Mouse (Mus musculus): ENCODE results near the gene Mpp3. TPM values are rescaled to one million over a fixed set of nuclear protein-coding genes. Genes with fewer than 3 reads are reported as not detected.

The Mpp3 gene
- polyA plus RNA-seq, 1 experiment from 2014 or later = 62.9 TPM

- no peak overlapping the region for H3K4me3 ChIP-seq
- H3K36me3 ChIP-seq (replicated peaks) = no peaks in the 10 kb centered on the region
- no peak overlapping the region for H3K27ac ChIP-seq
- H3K9ac ChIP-seq = no peak overlapping the region
- no peaks in the 10 kb centered on the region for H3K9me3 ChIP-seq
- WGBS = 81% methylated on average over 7 of the region's 7 CpGs
- H3K4me2 ChIP-seq = no peak overlapping the region
- peaks cover 8% of the 10 kb centered on the region; the same call in 1 of the 2 replicates for H3K4me1 ChIP-seq
- ATAC-seq (replicated peaks) = no peak
- no peaks in the 10 kb centered on the region for H3K27me3 ChIP-seq (replicated peaks)
Observed at GRCm38 (mm10) chr11:102036336-102036735, 8.1 kb upstream of the Mpp3 start.

GRCm38 (mm10) chr11:102035456-102035960 is 7.2 kb upstream of the Mpp3 start:
- Histone ChIP-seq H3K36me3 (replicated peaks) (no peaks in the 10 kb centered on the region), H3K9me3 (no peaks in the 10 kb centered on the region), H3K9ac (no peak overlapping the region), H3K4me2 (no peak overlapping the region), H3K27ac (no peak overlapping the region), H3K4me3 (no peak overlapping the region), H3K27me3 (replicated peaks) (no peaks in the 10 kb centered on the region), H3K4me1 (peaks cover 8% of the 10 kb centered on the region; the same call in 1 of the 2 replicates)
- WGBS = 68% methylated on average over 5 of the region's 5 CpGs
- no peak for ATAC-seq (replicated peaks)

DNA sequence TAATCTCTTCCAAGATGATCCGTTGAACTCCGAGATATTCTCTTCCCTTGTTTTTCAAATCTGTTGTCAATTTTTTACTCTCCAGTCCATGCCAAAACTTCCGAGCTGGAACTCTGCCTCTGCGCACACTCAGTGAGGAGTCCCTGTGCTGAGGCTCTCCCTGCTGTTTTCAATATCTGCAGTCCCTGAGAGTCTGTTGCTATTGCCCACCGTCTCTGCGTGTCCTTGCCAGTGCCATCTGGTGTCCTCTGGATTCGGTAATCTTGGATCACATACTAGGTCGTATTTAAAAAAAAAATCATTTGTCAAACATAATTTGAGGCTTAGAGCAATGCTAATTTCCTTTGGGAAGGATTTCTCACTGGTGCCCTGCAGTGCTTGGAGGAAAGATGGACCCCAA is 6.6 kb upstream of the Mpp3 start:
- WGBS = 55% methylated on average over 8 of the region's 8 CpGs

DNA sequence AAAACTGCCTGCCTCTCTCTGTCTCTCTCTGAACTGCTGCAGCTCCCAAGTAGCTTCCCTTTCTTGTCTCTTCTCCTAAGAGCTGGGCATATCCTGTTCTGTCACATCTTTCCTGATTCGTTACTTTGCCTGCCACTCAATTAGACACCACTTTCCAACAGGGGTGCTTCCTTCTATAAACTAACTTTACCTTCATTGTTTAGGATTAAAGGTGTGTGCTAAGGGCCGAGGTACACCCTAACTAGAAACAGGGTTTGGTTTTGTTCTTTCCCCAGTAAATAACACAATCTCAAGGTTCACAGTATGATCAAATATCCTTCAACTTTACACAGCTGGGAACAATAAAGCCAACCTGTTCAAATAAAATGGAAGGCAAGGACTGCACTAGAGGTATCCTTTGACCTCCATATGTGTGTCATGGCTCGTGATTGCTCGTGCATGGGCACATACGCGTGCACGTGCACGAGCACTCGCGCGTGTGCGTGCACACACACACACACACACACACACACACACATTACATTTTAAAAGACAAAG is 4.9 kb upstream of the Mpp3 start:
- H3K4me2 ChIP-seq = no peak overlapping the region
- peaks cover 3% of the 10 kb centered on the region for H3K4me1 ChIP-seq
- no peak overlapping the region for H3K4me3 ChIP-seq
- no peaks in the 10 kb centered on the region for H3K36me3 ChIP-seq (replicated peaks)
- no peaks in the 10 kb centered on the region for H3K27me3 ChIP-seq (replicated peaks)
- no peak overlapping the region for H3K27ac ChIP-seq
- ATAC-seq (replicated peaks) = no peak
- H3K9me3 ChIP-seq = no peaks in the 10 kb centered on the region
- H3K9ac ChIP-seq = no peak overlapping the region
- WGBS = 93% methylated on average over 12 of the region's 12 CpGs

More for the DNA sequence above, 6.6 kb upstream of the Mpp3 start:
- Histone ChIP-seq H3K4me1 (0 out of 2 replicates have a peak, but pooled peaks cover 4% of the 10 kb centered on the region), H3K36me3 (replicated peaks) (no peaks in the 10 kb centered on the region), H3K27ac (no peak overlapping the region), H3K4me2 (no peak overlapping the region), H3K9ac (no peak overlapping the region), H3K4me3 (no peak overlapping the region), H3K27me3 (replicated peaks) (no peaks in the 10 kb centered on the region), H3K9me3 (no peaks in the 10 kb centered on the region)
- no peak for ATAC-seq (replicated peaks)

DNA sequence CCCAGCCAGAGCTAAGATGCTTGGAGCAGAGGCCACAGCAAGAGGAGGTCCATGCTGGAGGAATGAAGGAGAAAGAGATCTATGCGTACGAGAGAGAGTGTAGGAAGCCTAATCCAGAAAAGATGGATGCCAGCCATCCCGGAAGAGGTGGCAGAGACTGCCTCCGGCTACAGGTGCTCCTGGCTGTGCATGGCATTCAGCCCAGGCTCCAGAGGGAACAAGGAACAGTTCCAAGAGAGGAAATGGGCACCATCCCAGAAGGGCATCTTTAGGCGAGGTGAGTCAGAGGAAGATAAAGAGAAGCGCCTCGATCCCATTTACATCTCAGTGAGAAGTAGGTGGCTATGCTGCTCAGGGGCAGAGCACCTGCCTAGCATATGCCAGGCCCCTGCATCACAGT is 2.9 kb upstream of the Mpp3 start:
- Histone ChIP-seq H3K4me1 (peaks cover 12% of the 10 kb centered on the region), H3K27me3 (replicated peaks) (no peaks in the 10 kb centered on the region), H3K4me2 (no peak overlapping the region), H3K9ac (no peak overlapping the region), H3K27ac (no peak overlapping the region), H3K9me3 (no peaks in the 10 kb centered on the region), H3K4me3 (no peak overlapping the region), H3K36me3 (replicated peaks) (no peaks in the 10 kb centered on the region)
- ATAC-seq (replicated peaks) = no peak
- 73% methylated on average over 7 of the region's 7 CpGs for WGBS

DNA sequence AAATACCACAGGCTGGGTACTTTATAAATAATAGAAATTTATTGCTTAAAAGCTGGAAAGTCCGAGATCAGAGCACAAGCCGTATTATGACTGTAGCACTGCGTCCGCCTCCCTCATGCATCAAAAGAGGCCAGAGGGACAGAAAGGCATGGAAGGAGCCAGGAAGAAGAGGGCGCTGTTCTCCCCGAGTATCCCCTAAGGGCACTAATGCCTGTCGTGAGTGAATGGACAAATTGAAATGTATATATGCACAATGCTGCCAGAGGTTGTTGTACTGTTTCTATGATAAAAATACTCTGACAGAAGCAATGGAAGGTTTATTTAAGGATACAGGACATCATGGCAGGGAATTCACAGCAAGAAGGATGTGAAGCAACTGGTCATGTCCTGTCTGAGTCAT is 1.7 kb upstream of the Mpp3 start:
- Histone ChIP-seq H3K27ac (no peak overlapping the region), H3K4me2 (no peak overlapping the region), H3K4me3 (no peak overlapping the region), H3K36me3 (replicated peaks) (no peaks in the 10 kb centered on the region), H3K4me1 (peaks cover 23% of the 10 kb centered on the region), H3K27me3 (replicated peaks) (no peaks in the 10 kb centered on the region), H3K9me3 (no peaks in the 10 kb centered on the region), H3K9ac (no peak overlapping the region)
- WGBS = 23% methylated on average over 7 of the region's 7 CpGs
- ATAC-seq (replicated peaks) = no peak

DNA sequence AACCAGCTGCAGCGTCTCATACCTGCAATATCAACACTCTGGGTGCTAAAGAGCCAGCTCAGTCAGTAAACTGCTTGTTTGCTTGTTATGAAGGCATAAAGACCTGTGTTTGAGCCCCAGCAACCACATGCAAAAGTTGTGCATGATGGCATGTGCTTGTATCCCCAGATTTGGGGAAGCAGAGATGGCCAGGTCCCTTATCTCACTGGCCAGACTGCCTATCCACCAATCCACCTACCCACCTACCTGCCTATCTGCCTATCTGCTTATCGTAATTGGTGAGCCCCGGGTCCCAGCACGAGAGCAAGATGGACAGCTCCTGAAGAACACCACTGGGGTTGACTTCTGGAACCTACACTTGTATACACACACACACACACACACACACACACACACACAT is 1.0 kb upstream of the Mpp3 start:
- no peaks in the 10 kb centered on the region for H3K9me3 ChIP-seq
- H3K4me2 ChIP-seq = no peak overlapping the region
- no peaks in the 10 kb centered on the region for H3K27me3 ChIP-seq (replicated peaks)
- no peaks in the 10 kb centered on the region for H3K36me3 ChIP-seq (replicated peaks)
- H3K4me3 ChIP-seq = no peak overlapping the region
- no peak overlapping the region for H3K27ac ChIP-seq
- 92% methylated on average over 4 of the region's 4 CpGs for WGBS
- H3K4me1 ChIP-seq = peaks cover 28% of the 10 kb centered on the region
- H3K9ac ChIP-seq = no peak overlapping the region
- ATAC-seq (replicated peaks) = no peak

GRCm38 (mm10) chr11:102027361-102028017 is 772 bp downstream of the Mpp3 start:
- ATAC-seq (replicated peaks) = peak; percentile 65
- Histone ChIP-seq H3K4me1 (peaks cover 31% of the 10 kb centered on the region), H3K9ac (peak overlapping the region; percentile 75), H3K9me3 (no peaks in the 10 kb centered on the region), H3K27me3 (replicated peaks) (no peaks in the 10 kb centered on the region), H3K36me3 (replicated peaks) (no peaks in the 10 kb centered on the region), H3K4me2 (peak overlapping the region; percentile 65), H3K4me3 (peak overlapping the region; percentile 71), H3K27ac (peak overlapping the region; percentile 91)
- 2% methylated on average over 12 of the region's 12 CpGs for WGBS

GRCm38 (mm10) chr11:102026694-102027360 is 1.4 kb downstream of the Mpp3 start:
- Histone ChIP-seq H3K4me2 (peak overlapping the region; percentile 65), H3K27ac (peak overlapping the region; percentile 91), H3K9ac (peak overlapping the region; percentile 75), H3K4me1 (peaks cover 31% of the 10 kb centered on the region), H3K4me3 (peak overlapping the region; percentile 71), H3K9me3 (no peaks in the 10 kb centered on the region), H3K27me3 (replicated peaks) (no peaks in the 10 kb centered on the region), H3K36me3 (replicated peaks) (no peaks in the 10 kb centered on the region; the same call in 1 of the 2 replicates)
- under 1% methylated on average over 46 of the region's 73 CpGs for WGBS
- peak; percentile 90 for ATAC-seq (replicated peaks)

GRCm38 (mm10) chr11:102025991-102026660 is 2.1 kb downstream of the Mpp3 start:
- peak overlapping the region; percentile 91 for H3K27ac ChIP-seq
- WGBS = 2% methylated on average over 23 of the region's 23 CpGs

GRCm38 (mm10) chr11:102025354-102025753 is 2.9 kb downstream of the Mpp3 start:
- 33% methylated on average over 7 of the region's 7 CpGs for WGBS
- Histone ChIP-seq H3K36me3 (replicated peaks) (peaks cover 4% of the 10 kb centered on the region; the same call in 1 of the 2 replicates), H3K4me1 (peaks cover 31% of the 10 kb centered on the region), H3K9me3 (no peaks in the 10 kb centered on the region), H3K27ac (no peak overlapping the region), H3K4me3 (peak overlapping the region; percentile 71), H3K4me2 (peak overlapping the region; percentile 65), H3K27me3 (replicated peaks) (no peaks in the 10 kb centered on the region), H3K9ac (no peak overlapping the region)
- no peak for ATAC-seq (replicated peaks)

More at GRCm38 (mm10) chr11:102025991-102026660, 2.1 kb downstream of the Mpp3 start:
- Histone ChIP-seq H3K9ac (peak overlapping the region; percentile 75), H3K4me3 (peak overlapping the region; percentile 71), H3K4me2 (peak overlapping the region; percentile 65), H3K4me1 (peaks cover 31% of the 10 kb centered on the region), H3K27me3 (replicated peaks) (no peaks in the 10 kb centered on the region), H3K9me3 (no peaks in the 10 kb centered on the region), H3K36me3 (replicated peaks) (peaks cover 4% of the 10 kb centered on the region; the same call in 1 of the 2 replicates)
- ATAC-seq (replicated peaks) = peak; percentile 46

DNA sequence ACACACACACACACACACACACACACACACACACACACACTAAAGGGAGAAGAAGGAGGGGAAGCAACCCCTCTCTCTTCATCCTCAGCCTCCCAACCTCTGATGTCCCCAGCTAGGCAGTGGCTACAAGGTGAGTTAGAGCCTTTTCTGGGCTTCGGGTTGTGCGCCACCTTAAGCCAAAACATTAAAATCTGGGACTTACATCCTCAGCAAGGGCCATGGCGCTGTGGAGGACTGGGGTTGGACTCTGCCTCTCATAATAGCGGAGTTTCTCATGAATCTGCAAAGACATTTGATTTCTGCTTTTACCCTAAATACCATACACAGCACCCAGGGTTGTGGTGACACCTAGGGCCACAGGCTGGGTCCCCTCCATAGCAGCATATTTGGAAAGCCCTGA is 3.4 kb downstream of the Mpp3 start:
- no peak overlapping the region for H3K4me3 ChIP-seq
- 82% methylated on average over 4 of the region's 4 CpGs for WGBS
- peaks cover 31% of the 10 kb centered on the region for H3K4me1 ChIP-seq
- no peak overlapping the region for H3K27ac ChIP-seq
- H3K9ac ChIP-seq = peak overlapping the region; percentile 6; the same call in 1 of the 2 replicates
- H3K36me3 ChIP-seq (replicated peaks) = peaks cover 4% of the 10 kb centered on the region; the same call in 1 of the 2 replicates
- H3K4me2 ChIP-seq = peak overlapping the region; percentile 65
- no peak for ATAC-seq (replicated peaks)
- H3K9me3 ChIP-seq = no peaks in the 10 kb centered on the region
- no peaks in the 10 kb centered on the region for H3K27me3 ChIP-seq (replicated peaks)

All from midbrain, embryonic 15.5 days (tissue).